Mouse (Mus musculus): ENCODE measurements around the gene Tenm4. TPM values are rescaled to one million over a fixed set of nuclear protein-coding genes. Genes with fewer than 3 reads are reported as not detected.

The Tenm4 gene
- polyA plus RNA-seq, 1 experiment from 2014 or later = 41.4 TPM

- Histone ChIP-seq H3K4me3 (ENCODE audit: low read depth, low read length) (no peak overlapping the region), H3K27me3 (ENCODE audit: control insufficient read depth, insufficient read depth, low read depth, low read length) (no peaks in the 10 kb centered on the region), H3K9me3 (replicated peaks; ENCODE audit: control insufficient read depth, low read length, poor library complexity, severe bottlenecking) (no peaks in the 10 kb centered on the region), H3K4me2 (ENCODE audit: low read length) (no peak overlapping the region), H3K9ac (ENCODE audit: low read depth, low read length) (no peak overlapping the region), H3K36me3 (ENCODE audit: control insufficient read depth, insufficient read depth, low read length) (no peaks in the 10 kb centered on the region), H3K27ac (ENCODE audit: low read length) (no peak overlapping the region), H3K4me1 (ENCODE audit: control insufficient read depth, insufficient read depth, low read length) (peaks cover 8% of the 10 kb centered on the region; the same call in 1 of the 2 replicates)
- 47% methylated on average over 4 of the region's 4 CpGs for WGBS
- no peak for ATAC-seq
Measured at GRCm38 (mm10) chr7:96681808-96682207, 510.8 kb downstream of the Tenm4 start.

- no peaks in the 10 kb centered on the region for H3K36me3 ChIP-seq (ENCODE audit: control insufficient read depth, insufficient read depth, low read length)
- WGBS = 90% methylated on average over 3 of the region's 3 CpGs
- H3K4me3 ChIP-seq (ENCODE audit: low read depth, low read length) = no peak overlapping the region
- no peak overlapping the region for H3K4me2 ChIP-seq (ENCODE audit: low read length)
- no peak overlapping the region for H3K9ac ChIP-seq (ENCODE audit: low read depth, low read length)
- no peak overlapping the region for H3K27ac ChIP-seq (ENCODE audit: low read length)
- no peaks in the 10 kb centered on the region for H3K9me3 ChIP-seq (replicated peaks; ENCODE audit: control insufficient read depth, low read length, poor library complexity, severe bottlenecking)
- H3K4me1 ChIP-seq (ENCODE audit: control insufficient read depth, insufficient read depth, low read length) = peaks cover 6% of the 10 kb centered on the region
- 0 out of 2 replicates have a peak, but pooled peaks cover 3% of the 10 kb centered on the region for H3K27me3 ChIP-seq (ENCODE audit: control insufficient read depth, insufficient read depth, low read depth, low read length)
- no peak for ATAC-seq
Measured at GRCm38 (mm10) chr7:96688141-96688540, 517.1 kb downstream of the Tenm4 start.

GRCm38 (mm10) chr7:96701097-96701845, 530.2 kb downstream of the Tenm4 start:
- 90% methylated on average over 8 of the region's 8 CpGs for WGBS
- no peaks in the 10 kb centered on the region for H3K4me1 ChIP-seq (ENCODE audit: control insufficient read depth, insufficient read depth, low read length)
- no peak overlapping the region for H3K27ac ChIP-seq (ENCODE audit: low read length)
- no peak overlapping the region for H3K4me2 ChIP-seq (ENCODE audit: low read length)
- H3K27me3 ChIP-seq (ENCODE audit: control insufficient read depth, insufficient read depth, low read depth, low read length) = no peaks in the 10 kb centered on the region
- H3K4me3 ChIP-seq (ENCODE audit: low read depth, low read length) = no peak overlapping the region
- no peaks in the 10 kb centered on the region for H3K9me3 ChIP-seq (replicated peaks; ENCODE audit: control insufficient read depth, low read length, poor library complexity, severe bottlenecking)
- H3K36me3 ChIP-seq (ENCODE audit: control insufficient read depth, insufficient read depth, low read length) = no peaks in the 10 kb centered on the region
- no peak overlapping the region for H3K9ac ChIP-seq (ENCODE audit: low read depth, low read length)
- ATAC-seq = no peak

- no peak overlapping the region for H3K4me2 ChIP-seq (ENCODE audit: low read length)
- H3K9me3 ChIP-seq (replicated peaks; ENCODE audit: control insufficient read depth, low read length, poor library complexity, severe bottlenecking) = no peaks in the 10 kb centered on the region
- H3K27ac ChIP-seq (ENCODE audit: low read length) = no peak overlapping the region
- no peak for ATAC-seq
- no peak overlapping the region for H3K9ac ChIP-seq (ENCODE audit: low read depth, low read length)
- H3K36me3 ChIP-seq (ENCODE audit: control insufficient read depth, insufficient read depth, low read length) = no peaks in the 10 kb centered on the region
- no peak overlapping the region for H3K4me3 ChIP-seq (ENCODE audit: low read depth, low read length)
- no peaks in the 10 kb centered on the region for H3K27me3 ChIP-seq (ENCODE audit: control insufficient read depth, insufficient read depth, low read depth, low read length)
- no peaks in the 10 kb centered on the region for H3K4me1 ChIP-seq (ENCODE audit: control insufficient read depth, insufficient read depth, low read length)
- 89% methylated on average over 16 of the region's 16 CpGs for WGBS
Measured at GRCm38 (mm10) chr7:96703958-96704357, 532.9 kb downstream of the Tenm4 start.

- no peak for ATAC-seq
- no peaks in the 10 kb centered on the region for H3K27me3 ChIP-seq (ENCODE audit: control insufficient read depth, insufficient read depth, low read depth, low read length)
Measured at GRCm38 (mm10) chr7:96705307-96706129, 534.5 kb downstream of the Tenm4 start.

GRCm38 (mm10) chr7:96706531-96706930, 535.5 kb downstream of the Tenm4 start:
- H3K9ac ChIP-seq (ENCODE audit: low read depth, low read length) = no peak overlapping the region
- WGBS = 92% methylated on average over 7 of the region's 7 CpGs
- no peak overlapping the region for H3K27ac ChIP-seq (ENCODE audit: low read length)

More at GRCm38 (mm10) chr7:96705307-96706129, 534.5 kb downstream of the Tenm4 start:
- 96% methylated on average over 8 of the region's 8 CpGs for WGBS
- Histone ChIP-seq H3K9me3 (replicated peaks; ENCODE audit: control insufficient read depth, low read length, poor library complexity, severe bottlenecking) (no peaks in the 10 kb centered on the region), H3K27ac (ENCODE audit: low read length) (no peak overlapping the region), H3K9ac (ENCODE audit: low read depth, low read length) (no peak overlapping the region), H3K4me1 (ENCODE audit: control insufficient read depth, insufficient read depth, low read length) (no peaks in the 10 kb centered on the region), H3K4me2 (ENCODE audit: low read length) (no peak overlapping the region), H3K36me3 (ENCODE audit: control insufficient read depth, insufficient read depth, low read length) (no peaks in the 10 kb centered on the region), H3K4me3 (ENCODE audit: low read depth, low read length) (no peak overlapping the region)

GRCm38 (mm10) chr7:96707112-96707511, 536.1 kb downstream of the Tenm4 start:
- Histone ChIP-seq H3K27ac (ENCODE audit: low read length) (no peak overlapping the region), H3K4me1 (ENCODE audit: control insufficient read depth, insufficient read depth, low read length) (no peaks in the 10 kb centered on the region), H3K4me2 (ENCODE audit: low read length) (no peak overlapping the region), H3K36me3 (ENCODE audit: control insufficient read depth, insufficient read depth, low read length) (no peaks in the 10 kb centered on the region), H3K4me3 (ENCODE audit: low read depth, low read length) (no peak overlapping the region), H3K9ac (ENCODE audit: low read depth, low read length) (no peak overlapping the region), H3K27me3 (ENCODE audit: control insufficient read depth, insufficient read depth, low read depth, low read length) (no peaks in the 10 kb centered on the region), H3K9me3 (replicated peaks; ENCODE audit: control insufficient read depth, low read length, poor library complexity, severe bottlenecking) (no peaks in the 10 kb centered on the region)
- whole genome bisulfite sequencing = 94% methylated on average over 2 of the region's 2 CpGs
- no peak for ATAC-seq

More at GRCm38 (mm10) chr7:96706531-96706930, 535.5 kb downstream of the Tenm4 start:
- no peak for ATAC-seq
- Histone ChIP-seq H3K4me1 (ENCODE audit: control insufficient read depth, insufficient read depth, low read length) (no peaks in the 10 kb centered on the region), H3K9me3 (replicated peaks; ENCODE audit: control insufficient read depth, low read length, poor library complexity, severe bottlenecking) (no peaks in the 10 kb centered on the region), H3K4me2 (ENCODE audit: low read length) (no peak overlapping the region), H3K4me3 (ENCODE audit: low read depth, low read length) (no peak overlapping the region), H3K36me3 (ENCODE audit: control insufficient read depth, insufficient read depth, low read length) (no peaks in the 10 kb centered on the region), H3K27me3 (ENCODE audit: control insufficient read depth, insufficient read depth, low read depth, low read length) (no peaks in the 10 kb centered on the region)

- Histone ChIP-seq H3K4me2 (ENCODE audit: low read length) (no peak overlapping the region), H3K9ac (ENCODE audit: low read depth, low read length) (no peak overlapping the region), H3K36me3 (ENCODE audit: control insufficient read depth, insufficient read depth, low read length) (no peaks in the 10 kb centered on the region), H3K4me1 (ENCODE audit: control insufficient read depth, insufficient read depth, low read length) (no peaks in the 10 kb centered on the region), H3K27ac (ENCODE audit: low read length) (no peak overlapping the region), H3K4me3 (ENCODE audit: low read depth, low read length) (no peak overlapping the region), H3K27me3 (ENCODE audit: control insufficient read depth, insufficient read depth, low read depth, low read length) (no peaks in the 10 kb centered on the region; the same call in 1 of the 2 replicates), H3K9me3 (replicated peaks; ENCODE audit: control insufficient read depth, low read length, poor library complexity, severe bottlenecking) (no peaks in the 10 kb centered on the region)
- ATAC-seq = no peak
- 85% methylated on average over 5 of the region's 5 CpGs for WGBS
Measured at GRCm38 (mm10) chr7:96708071-96708470, 537.0 kb downstream of the Tenm4 start.

- ATAC-seq = no peak
- Histone ChIP-seq H3K4me2 (ENCODE audit: low read length) (no peak overlapping the region), H3K4me1 (ENCODE audit: control insufficient read depth, insufficient read depth, low read length) (no peaks in the 10 kb centered on the region), H3K27ac (ENCODE audit: low read length) (no peak overlapping the region), H3K36me3 (ENCODE audit: control insufficient read depth, insufficient read depth, low read length) (no peaks in the 10 kb centered on the region), H3K4me3 (ENCODE audit: low read depth, low read length) (no peak overlapping the region), H3K9me3 (replicated peaks; ENCODE audit: control insufficient read depth, low read length, poor library complexity, severe bottlenecking) (no peaks in the 10 kb centered on the region), H3K9ac (ENCODE audit: low read depth, low read length) (no peak overlapping the region), H3K27me3 (ENCODE audit: control insufficient read depth, insufficient read depth, low read depth, low read length) (peaks cover 3% of the 10 kb centered on the region; the same call in 1 of the 2 replicates)
- WGBS = 83% methylated on average over 5 of the region's 5 CpGs
Measured at GRCm38 (mm10) chr7:96708561-96708960, 537.5 kb downstream of the Tenm4 start.
